Mouse (Mus musculus): ENCODE results near the gene Olfr1513. TPM values are rescaled to one million over a fixed set of nuclear protein-coding genes. Genes with fewer than 3 reads are reported as not detected.
"Not testable (repeated sequence)": the region's sequence is repeated elsewhere in the genome, so short reads cannot be mapped to it uniquely, and the experiment has no call there.

Gene Olfr1513
- not detected in 2 replicates for polyA plus RNA-seq (2014; fragmentation: Nextera tagmentation; extraction: Ambion mirVana)

DNA sequence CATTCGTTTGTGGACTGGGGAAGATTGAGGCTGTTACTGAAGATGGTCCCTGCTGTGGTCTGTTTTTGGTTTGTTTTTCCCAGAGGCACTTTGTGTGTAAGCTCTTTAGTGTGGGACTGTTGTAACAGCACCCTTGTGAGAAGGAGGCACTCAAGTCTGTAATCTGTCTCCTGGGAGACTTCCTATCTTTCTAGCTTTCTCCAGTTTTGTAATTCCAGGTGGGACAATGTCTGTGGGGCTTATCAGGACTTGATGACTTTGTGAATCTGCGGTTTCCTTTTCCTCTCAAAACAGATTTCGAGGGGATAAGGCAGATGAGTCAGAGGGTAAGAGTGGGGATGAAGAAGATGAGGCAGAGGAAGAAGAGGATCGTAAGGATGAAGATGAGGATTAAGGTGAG is at the start of gene Olfr1513:
Gene Olfr1513 (minus strand): TSS at position 101 of the 400 bp plus-strand sequence.
- ATAC-seq (ENCODE audit: insufficient number of reproducible peaks, low FRiP score, low TSS enrichment, low read depth) (no peak), DNase-seq (ENCODE audit: low spot score) (no peak)
- no peak within 1 kb of the TSS for H3K4me3 ChIP-seq (ENCODE audit: low read depth, low read length)
- no peak within 1 kb of the TSS for H3K27ac ChIP-seq (replicated peaks; ENCODE audit: low read depth, low read length)
- H3K9me3 ChIP-seq (ENCODE audit: control insufficient read depth, low read length) = no peaks in the 10 kb centered on the region
- no peaks in the 10 kb centered on the region for H3K36me3 ChIP-seq (ENCODE audit: control insufficient read depth, insufficient read depth, low read length)
- H3K27me3 ChIP-seq (ENCODE audit: control insufficient read depth, insufficient read depth, low read length) = no peaks in the 10 kb centered on the region
- WGBS = 82% methylated on average over 4 of the region's 4 CpGs
- H3K9ac ChIP-seq (ENCODE audit: low read length) = no peak within 1 kb of the TSS
- no peaks in the 10 kb centered on the region for H3K4me1 ChIP-seq (ENCODE audit: control insufficient read depth, insufficient read depth, low read length)
- no peak within 1 kb of the TSS for H3K4me2 ChIP-seq (ENCODE audit: low read depth, severe bottlenecking)

DNA sequence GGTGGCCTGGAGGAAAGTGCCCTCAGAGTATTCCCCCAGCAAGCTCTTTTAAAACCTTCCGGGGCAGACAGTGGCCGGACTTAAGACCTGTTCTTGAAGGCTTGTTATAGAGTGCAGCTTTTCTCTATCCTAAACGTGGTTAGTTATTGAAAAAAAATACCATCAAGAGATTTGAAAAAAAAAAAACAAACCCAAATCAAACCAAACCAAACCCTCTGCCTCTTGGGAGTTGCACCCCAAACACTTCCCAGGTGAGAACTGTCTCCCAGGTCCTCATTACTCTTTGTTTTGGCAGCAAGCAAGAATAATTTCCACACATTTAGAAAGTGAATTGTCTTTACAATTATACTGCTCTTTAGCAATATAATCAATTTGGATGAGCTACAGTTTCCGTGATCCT is 41.1 kb upstream of the Olfr1513 start, which contains the start of gene Olfr1511:
Gene Olfr1511 (minus strand): TSS at position 101 of the 400 bp plus-strand sequence.
- Histone ChIP-seq H3K27ac (replicated peaks; ENCODE audit: low read depth, low read length) (no peak within 1 kb of the TSS), H3K9me3 (ENCODE audit: control insufficient read depth, low read length) (no peaks in the 10 kb centered on the region), H3K27me3 (ENCODE audit: control insufficient read depth, insufficient read depth, low read length) (no peaks in the 10 kb centered on the region), H3K4me2 (ENCODE audit: low read depth, severe bottlenecking) (no peak within 1 kb of the TSS), H3K4me1 (ENCODE audit: control insufficient read depth, insufficient read depth, low read length) (no peaks in the 10 kb centered on the region), H3K36me3 (ENCODE audit: control insufficient read depth, insufficient read depth, low read length) (no peaks in the 10 kb centered on the region), H3K4me3 (ENCODE audit: low read depth, low read length) (no peak within 1 kb of the TSS), H3K9ac (ENCODE audit: low read length) (no peak within 1 kb of the TSS)
- 84% methylated on average over 4 of the region's 4 CpGs for WGBS
- no peak for ATAC-seq (ENCODE audit: insufficient number of reproducible peaks, low FRiP score, low TSS enrichment, low read depth)
- DNase-seq (ENCODE audit: low spot score) = no peak

DNA sequence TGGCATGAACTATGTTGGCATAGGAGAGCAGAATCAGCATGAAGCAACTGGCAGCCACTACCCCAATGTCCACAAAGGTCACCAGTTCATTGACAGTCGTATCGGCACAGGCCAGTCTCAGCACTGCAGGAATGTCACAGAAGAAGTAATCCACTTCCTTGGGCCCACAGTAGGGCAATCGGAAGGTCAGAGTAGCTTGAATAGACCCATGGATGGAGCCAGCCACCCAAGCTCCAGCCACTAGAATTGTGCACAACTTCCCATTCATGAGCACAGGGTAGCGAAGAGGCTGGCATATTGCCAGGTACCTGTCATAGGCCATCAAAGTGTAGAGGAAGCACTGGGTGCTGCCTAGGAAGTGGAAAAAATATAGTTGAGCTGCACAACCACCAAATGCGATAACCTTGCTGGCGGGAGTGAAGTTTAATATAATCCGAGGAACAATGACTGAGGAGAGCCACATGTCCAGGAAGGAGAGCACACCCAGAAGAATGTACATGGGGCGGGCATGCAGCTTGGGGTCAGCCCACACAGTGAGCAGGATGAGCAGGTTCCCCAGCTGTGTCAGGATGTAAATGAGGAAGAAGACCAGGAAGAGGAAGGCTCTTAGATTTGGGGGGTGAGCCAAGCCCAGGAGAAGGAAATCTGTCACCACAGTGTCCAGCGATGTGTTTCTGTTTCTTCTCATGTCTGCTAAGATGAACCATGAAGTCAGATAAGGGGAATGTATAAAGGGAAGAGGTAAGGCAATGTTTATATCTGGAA is 34.1 kb upstream of the Olfr1513 start:
- not testable (repeated sequence) for H3K9ac ChIP-seq (ENCODE audit: low read length); H3K4me2 ChIP-seq (ENCODE audit: low read depth, severe bottlenecking); H3K27ac ChIP-seq (replicated peaks; ENCODE audit: low read depth, low read length); H3K4me3 ChIP-seq (ENCODE audit: low read depth, low read length); ATAC-seq (ENCODE audit: insufficient number of reproducible peaks, low FRiP score, low TSS enrichment, low read depth); H3K4me1 ChIP-seq (ENCODE audit: control insufficient read depth, insufficient read depth, low read length); H3K9me3 ChIP-seq (ENCODE audit: control insufficient read depth, low read length); H3K36me3 ChIP-seq (ENCODE audit: control insufficient read depth, insufficient read depth, low read length); DNase-seq (ENCODE audit: low spot score); H3K27me3 ChIP-seq (ENCODE audit: control insufficient read depth, insufficient read depth, low read length)
- WGBS = 93% methylated on average over 8 of the region's 9 CpGs

DNA sequence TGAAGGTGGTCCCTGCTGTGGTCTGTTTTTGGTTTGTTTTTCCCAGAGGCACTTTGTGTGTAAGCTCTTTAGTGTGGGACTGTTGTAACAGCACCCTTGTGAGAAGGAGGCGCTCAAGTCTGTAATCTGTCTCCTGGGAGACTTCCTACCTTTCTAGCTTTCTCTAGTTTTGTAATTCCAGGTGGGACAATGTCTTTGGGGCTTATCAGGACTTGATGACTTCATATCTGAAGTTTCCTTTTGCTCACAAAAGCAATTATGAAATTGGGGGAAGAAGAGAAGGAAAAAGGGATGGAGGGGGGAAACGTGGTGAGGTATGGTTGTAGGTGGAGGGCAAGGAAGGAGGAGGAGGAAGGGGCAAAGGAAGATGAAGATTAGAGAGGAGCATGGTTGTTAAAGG is 22.9 kb upstream of the Olfr1513 start, which contains the start of gene Olfr1512:
Gene Olfr1512 (minus strand): TSS at position 101 of the 400 bp plus-strand sequence.
- Histone ChIP-seq H3K4me1 (ENCODE audit: control insufficient read depth, insufficient read depth, low read length) (no peaks in the 10 kb centered on the region), H3K9ac (ENCODE audit: low read length) (no peak within 1 kb of the TSS), H3K36me3 (ENCODE audit: control insufficient read depth, insufficient read depth, low read length) (no peaks in the 10 kb centered on the region), H3K9me3 (ENCODE audit: control insufficient read depth, low read length) (no peaks in the 10 kb centered on the region), H3K4me2 (ENCODE audit: low read depth, severe bottlenecking) (no peak within 1 kb of the TSS), H3K27me3 (ENCODE audit: control insufficient read depth, insufficient read depth, low read length) (no peaks in the 10 kb centered on the region), H3K27ac (replicated peaks; ENCODE audit: low read depth, low read length) (no peak within 1 kb of the TSS), H3K4me3 (ENCODE audit: low read depth, low read length) (no peak within 1 kb of the TSS)
- DNase-seq (ENCODE audit: low spot score) (no peak), ATAC-seq (ENCODE audit: insufficient number of reproducible peaks, low FRiP score, low TSS enrichment, low read depth) (no peak)
- 78% methylated on average over 2 of the region's 2 CpGs for WGBS

DNA sequence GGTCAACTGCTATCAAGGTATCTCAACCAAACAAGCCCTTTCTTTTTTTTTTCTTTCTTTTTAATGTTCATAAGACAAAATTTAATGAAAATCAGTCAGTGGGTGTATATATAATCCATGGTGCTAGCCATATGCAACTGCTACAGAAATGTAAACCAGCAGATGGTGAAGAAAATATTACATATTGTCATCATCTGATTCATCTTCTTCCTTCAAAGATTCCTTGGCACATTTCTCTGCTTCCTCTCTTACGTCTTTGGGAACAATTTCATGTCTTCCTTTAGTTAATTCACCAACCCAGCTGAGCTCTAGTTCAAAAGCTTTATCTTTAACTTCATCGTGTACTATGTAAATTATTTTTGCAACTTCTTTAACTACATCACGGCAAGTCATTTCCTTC is 12.5 kb upstream of the Olfr1513 start:
- Histone ChIP-seq H3K9ac (ENCODE audit: low read length) (no peak overlapping the region), H3K4me3 (ENCODE audit: low read depth, low read length) (no peak overlapping the region), H3K4me2 (ENCODE audit: low read depth, severe bottlenecking) (no peak overlapping the region), H3K36me3 (ENCODE audit: control insufficient read depth, insufficient read depth, low read length) (no peaks in the 10 kb centered on the region), H3K27ac (replicated peaks; ENCODE audit: low read depth, low read length) (no peak overlapping the region), H3K4me1 (ENCODE audit: control insufficient read depth, insufficient read depth, low read length) (no peaks in the 10 kb centered on the region), H3K9me3 (ENCODE audit: control insufficient read depth, low read length) (no peaks in the 10 kb centered on the region), H3K27me3 (ENCODE audit: control insufficient read depth, insufficient read depth, low read length) (no peaks in the 10 kb centered on the region)
- DNase-seq (ENCODE audit: low spot score) (no peak), ATAC-seq (ENCODE audit: insufficient number of reproducible peaks, low FRiP score, low TSS enrichment, low read depth) (no peak)
- WGBS = 92% methylated on average over 3 of the region's 3 CpGs

DNA sequence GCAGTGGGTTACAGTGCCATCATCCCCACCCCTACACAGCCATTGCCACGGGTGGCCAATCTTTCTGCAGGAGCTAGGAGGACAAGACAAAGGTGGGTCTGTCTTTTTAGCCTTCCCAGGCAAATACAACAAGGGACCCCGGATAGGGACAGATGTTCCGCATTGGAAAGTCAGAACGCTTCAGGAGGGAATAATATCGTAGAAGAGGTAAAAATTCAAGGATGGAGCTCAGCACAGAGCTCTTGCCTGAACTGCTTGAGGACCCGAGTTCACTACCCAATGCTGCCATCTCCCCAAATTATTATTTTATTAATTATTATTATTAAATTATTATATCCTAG is 16.7 kb downstream of the Olfr1513 start:
- H3K27ac ChIP-seq (replicated peaks; ENCODE audit: low read depth, low read length) = no peak overlapping the region
- WGBS = 79% methylated on average over 6 of the region's 6 CpGs
- H3K9me3 ChIP-seq (ENCODE audit: control insufficient read depth, low read length) = no peaks in the 10 kb centered on the region; the same call in 1 of the 2 replicates
- H3K36me3 ChIP-seq (ENCODE audit: control insufficient read depth, insufficient read depth, low read length) = no peaks in the 10 kb centered on the region
- no peak overlapping the region for H3K4me2 ChIP-seq (ENCODE audit: low read depth, severe bottlenecking)
- ATAC-seq (ENCODE audit: insufficient number of reproducible peaks, low FRiP score, low TSS enrichment, low read depth) = no peak
- no peaks in the 10 kb centered on the region for H3K27me3 ChIP-seq (ENCODE audit: control insufficient read depth, insufficient read depth, low read length)
- H3K9ac ChIP-seq (ENCODE audit: low read length) = no peak overlapping the region
- no peak overlapping the region for H3K4me3 ChIP-seq (ENCODE audit: low read depth, low read length)
- H3K4me1 ChIP-seq (ENCODE audit: control insufficient read depth, insufficient read depth, low read length) = no peaks in the 10 kb centered on the region
- no peak for DNase-seq (ENCODE audit: low spot score)

DNA sequence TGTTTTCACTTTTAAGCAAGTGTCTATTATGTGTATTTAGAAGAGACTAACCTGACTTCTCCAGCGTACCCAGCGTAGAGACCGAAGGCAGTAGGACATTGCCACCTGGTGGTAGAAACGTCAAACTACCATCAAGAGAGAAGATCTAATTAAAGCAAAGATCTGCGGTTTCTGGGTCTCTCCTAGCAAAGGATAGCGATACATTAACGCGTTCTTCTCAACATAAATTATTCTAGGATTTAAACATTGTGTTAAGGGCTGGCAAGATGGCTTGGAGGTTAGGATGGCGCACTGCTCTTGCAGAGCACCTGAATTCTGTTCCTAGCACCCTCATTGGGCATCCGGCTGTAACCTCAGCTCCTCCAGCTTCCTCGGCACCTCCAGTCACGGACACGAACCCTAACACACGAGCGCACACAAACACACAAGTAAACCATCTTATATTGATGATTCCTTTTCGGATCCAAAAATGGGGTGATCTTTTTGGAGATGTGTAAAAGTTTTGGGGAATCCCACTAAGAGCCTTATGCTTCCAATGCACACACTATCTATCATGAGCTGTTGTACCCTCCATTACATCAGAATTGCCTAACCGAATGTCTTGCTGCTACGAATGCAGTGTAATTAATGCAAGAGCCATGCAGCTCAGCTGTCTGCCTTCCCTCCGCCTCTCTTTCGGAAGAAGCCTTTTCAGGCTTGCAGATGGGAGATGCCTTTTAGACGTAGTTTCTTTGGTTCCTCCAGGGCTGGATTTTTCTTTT is 17.3 kb downstream of the Olfr1513 start:
- no peak for ATAC-seq (ENCODE audit: insufficient number of reproducible peaks, low FRiP score, low TSS enrichment, low read depth)
- no peak overlapping the region for H3K9ac ChIP-seq (ENCODE audit: low read length)
- no peaks in the 10 kb centered on the region for H3K27me3 ChIP-seq (ENCODE audit: control insufficient read depth, insufficient read depth, low read length)
- H3K36me3 ChIP-seq (ENCODE audit: control insufficient read depth, insufficient read depth, low read length) = no peaks in the 10 kb centered on the region
- DNase-seq (ENCODE audit: low spot score) = peak; percentile 62
- no peaks in the 10 kb centered on the region for H3K4me1 ChIP-seq (ENCODE audit: control insufficient read depth, insufficient read depth, low read length)
- H3K9me3 ChIP-seq (ENCODE audit: control insufficient read depth, low read length) = no peaks in the 10 kb centered on the region
- peak overlapping the region; percentile 15; the same call in 1 of the 2 replicates for H3K4me2 ChIP-seq (ENCODE audit: low read depth, severe bottlenecking)
- no peak overlapping the region for H3K4me3 ChIP-seq (ENCODE audit: low read depth, low read length)
- no peak overlapping the region for H3K27ac ChIP-seq (replicated peaks; ENCODE audit: low read depth, low read length)
- WGBS = 33% methylated on average over 21 of the region's 21 CpGs

DNA sequence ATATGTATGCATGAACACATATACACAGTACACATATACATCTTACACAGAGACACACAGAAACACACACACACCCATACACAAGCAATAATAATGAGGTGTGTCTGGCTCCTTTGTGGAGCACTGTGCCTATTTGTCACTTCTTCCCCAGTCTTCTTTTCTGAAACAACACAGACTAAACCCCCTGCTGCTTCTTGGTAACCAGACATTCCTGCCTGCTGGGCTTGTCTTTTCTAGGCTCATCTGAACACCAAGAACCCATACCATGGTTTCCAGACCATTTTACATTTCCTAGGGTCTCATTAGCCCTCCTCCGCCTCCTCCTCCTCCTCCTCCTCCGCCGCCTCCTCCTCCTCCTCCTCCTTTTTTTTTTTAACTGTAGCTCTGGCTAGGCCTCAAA is 24.0 kb downstream of the Olfr1513 start:
- 92% methylated on average over 1 of the region's 3 CpGs for WGBS
- Histone ChIP-seq H3K4me1 (ENCODE audit: control insufficient read depth, insufficient read depth, low read length) (no peaks in the 10 kb centered on the region), H3K27me3 (ENCODE audit: control insufficient read depth, insufficient read depth, low read length) (peaks cover 27% of the 10 kb centered on the region; the same call in 1 of the 2 replicates), H3K9ac (ENCODE audit: low read length) (no peak overlapping the region), H3K9me3 (ENCODE audit: control insufficient read depth, low read length) (no peaks in the 10 kb centered on the region), H3K27ac (replicated peaks; ENCODE audit: low read depth, low read length) (no peak overlapping the region), H3K4me2 (ENCODE audit: low read depth, severe bottlenecking) (no peak overlapping the region), H3K4me3 (ENCODE audit: low read depth, low read length) (no peak overlapping the region), H3K36me3 (ENCODE audit: control insufficient read depth, insufficient read depth, low read length) (no peaks in the 10 kb centered on the region)
- DNase-seq (ENCODE audit: low spot score) = no peak
- ATAC-seq (ENCODE audit: insufficient number of reproducible peaks, low FRiP score, low TSS enrichment, low read depth) = no peak
